In the genomic region with DNA sequence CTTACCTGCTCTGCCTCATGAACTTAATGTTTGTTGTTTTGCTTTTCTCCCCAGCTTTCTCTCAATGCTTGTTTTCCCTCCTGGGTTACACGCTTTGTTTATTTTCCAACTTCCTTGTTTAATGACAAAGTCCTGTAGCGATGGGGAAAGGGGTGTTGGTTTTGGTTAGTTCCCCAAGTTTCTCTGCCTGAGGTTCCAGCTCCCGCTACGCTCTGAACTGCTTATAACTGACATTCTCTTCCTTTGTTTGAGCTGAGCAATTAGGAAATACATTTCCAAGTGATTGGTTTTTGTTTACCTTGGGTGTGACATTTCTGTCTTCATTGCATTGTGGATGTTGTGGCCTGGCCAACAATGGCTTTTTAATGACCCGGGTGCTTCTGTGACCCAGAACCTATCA, we compare ENCODE assay signal across 24 mouse cellular contexts. TPM values are rescaled to one million over a fixed set of nuclear protein-coding genes. Genes with fewer than 3 reads are reported as not detected.
DNase-seq lines count a peak whose midpoint lies in the region; ATAC-seq and TF ChIP-seq lines count a peak whose summit lies in the region.
"Had no signal": no experiment of that assay in that cellular context is flagged by ENCODE, and none has a peak within 500 bp of the region (broad histone marks: within the 10 kb centered on the region; RNA-seq: fewer than 3 reads in every experiment).

No protein-coding gene starts in this region.

- WGBS in lung, postnatal 0 days = 33% methylated on average over 5 of the region's 5 CpGs
- WGBS in lung, adult 2 months = 23% methylated on average over 5 of the region's 5 CpGs

- H3K27me3 ChIP-seq in lung, postnatal 0 days (replicated peaks; ENCODE audit: insufficient read depth, low read length) = no peaks in the 10 kb centered on the region

- no peak overlapping the region for H3K9ac ChIP-seq in lung, postnatal 0 days (replicated peaks; ENCODE audit: low read depth)
- H3K9ac ChIP-seq: forebrain, embryonic 13.5 days; forebrain, postnatal 0 days; heart, embryonic 13.5 days; hindbrain, embryonic 12.5 days had no signal

- H3K4me3 ChIP-seq in lung, postnatal 0 days (ENCODE audit: low read depth, low read length) = no peak overlapping the region
- no peak overlapping the region for H3K4me3 ChIP-seq in lung, adult 2 months (replicated peaks; ENCODE audit: extremely low read depth, low read depth, low read length)
- H3K4me3 ChIP-seq: embryonic facial prominence, embryonic 10.5 days; forebrain, embryonic 13.5 days; gastrocnemius, adult 2 months; heart, embryonic 13.5 days; hindbrain, embryonic 12.5 days had no signal

- TF ChIP-seq POLR2A in lung, adult 2 months (IDR thresholded peaks at IDR 0.05; ENCODE audit: borderline replicate concordance, extremely low read depth, low read depth, low read length) = no peak

- ATAC-seq in lung, postnatal 0 days = no peak
- peak; percentile 49 for ATAC-seq in granulocyte monocyte progenitor cell, adult 5-6 weeks (replicated peaks; ENCODE audit: poor library complexity, severe bottlenecking)
- ATAC-seq: forebrain, embryonic 13.5 days; forebrain, postnatal 0 days had no signal

- no peaks in the 10 kb centered on the region for H3K9me3 ChIP-seq in lung, postnatal 0 days (ENCODE audit: low read length)
- H3K9me3 ChIP-seq: embryonic facial prominence, embryonic 10.5 days; forebrain, embryonic 13.5 days; heart, embryonic 13.5 days; hindbrain, embryonic 12.5 days had no signal

- DNase-seq in lung, postnatal 0 days (ENCODE audit: low spot score) = peak; percentile 46
- no peak for DNase-seq in lung, adult 2 months
- peak; percentile 51 for DNase-seq in Muller cell, postnatal 12 days (ENCODE audit: inconsistent ontology term)
- peak; percentile 35 for DNase-seq in retina, embryonic 14.5 days (ENCODE audit: low spot score)
- no peak for DNase-seq in layer of hippocampus, adult 9-10 months (ENCODE audit: low spot score)
- DNase-seq in right cerebral cortex, postnatal 4 days = no peak
- DNase-seq: adrenal gland, adult 2 months; adrenal gland, postnatal 25 days; cerebellum, adult 18-20 months; cerebellum, adult 9-11 months; cerebellum, postnatal 36 days; forebrain, postnatal 0 days; gastrocnemius, adult 2 months; gastrocnemius, postnatal 25 days; heart, adult 11 months; heart, postnatal 36 days had no signal

- TF ChIP-seq EP300 in lung, postnatal 0 days (IDR thresholded peaks at IDR 0.05) = no peak

- H3K4me2 ChIP-seq in lung, postnatal 0 days (replicated peaks; ENCODE audit: low read depth, low read length) = no peak overlapping the region
- H3K4me2 ChIP-seq: forebrain, embryonic 13.5 days; heart, embryonic 13.5 days; hindbrain, embryonic 12.5 days had no signal

- no peak for TF ChIP-seq CTCF in lung, postnatal 0 days (IDR thresholded peaks at IDR 0.05)
- no peak for TF ChIP-seq CTCF in lung, adult 2 months (IDR thresholded peaks at IDR 0.05; ENCODE audit: insufficient read depth, low read length)

- no peaks in the 10 kb centered on the region for H3K36me3 ChIP-seq in lung, postnatal 0 days (ENCODE audit: insufficient read depth, low read length)
- H3K36me3 ChIP-seq: embryonic facial prominence, embryonic 10.5 days; heart, embryonic 13.5 days; hindbrain, embryonic 12.5 days had no signal

- H3K4me1 ChIP-seq in lung, postnatal 0 days (ENCODE audit: insufficient read depth, low read depth, low read length) = peaks cover 4% of the 10 kb centered on the region; the same call in 1 of the 2 replicates
- peaks cover 4% of the 10 kb centered on the region; the same call in 1 of the 2 replicates for H3K4me1 ChIP-seq in lung, adult 2 months (ENCODE audit: control insufficient read depth, insufficient read depth, low read length)

- H3K27ac ChIP-seq in lung, postnatal 0 days (ENCODE audit: low read length) = no peak overlapping the region
- H3K27ac ChIP-seq: embryonic facial prominence, embryonic 10.5 days; forebrain, embryonic 13.5 days; gastrocnemius, adult 2 months; heart, embryonic 13.5 days; hindbrain, embryonic 12.5 days had no signal

RNA-seq across cellular contexts. Expression of a gene that starts 12.9 kb away (rescaled TPM):
- 0.35 TPM in 2 replicates for polyA plus RNA-seq in lung, postnatal 0 days (2015; fragmentation: Nextera tagmentation; extraction: Ambion mirVana)
- polyA plus RNA-seq in lung, adult 2 months (2012; rRNA removed) = 0.29 TPM in 1 of 2 replicates, not detected in the other
- total RNA-seq in granulocyte monocyte progenitor cell, adult 5-6 weeks (2014; fragmentation: Nextera tagmentation) = not detected in 2 replicates
- total RNA-seq in granulocyte monocyte progenitor cell, adult 5-6 weeks (2017) = not detected in 2 replicates
- total RNA-seq: adrenal gland, adult 2 months; adrenal gland, postnatal 25 days; CH12.LX; forebrain, postnatal 0 days; gastrocnemius, adult 2 months; gastrocnemius, postnatal 25 days; heart, postnatal 36 days had no signal
- polyA plus RNA-seq: adrenal gland, adult 2 months; embryonic facial prominence, embryonic 10.5 days; embryonic facial prominence, embryonic 14.5 days; forebrain, embryonic 13.5 days; heart, embryonic 13.5 days; heart, postnatal 0 days; hindbrain, embryonic 12.5 days had no signal

RNA-seq across cellular contexts. Expression of a gene that starts 46.1 kb away (rescaled TPM):
- 1.5 and 1.8 TPM in 2 replicates for polyA plus RNA-seq in lung, postnatal 0 days (2015; fragmentation: Nextera tagmentation; extraction: Ambion mirVana)
- 1.5 and 1.8 TPM in 2 replicates for polyA plus RNA-seq in lung, adult 2 months (2012; rRNA removed)
- 60.2 and 71.5 TPM in 2 replicates for total RNA-seq in granulocyte monocyte progenitor cell, adult 5-6 weeks (2014; fragmentation: Nextera tagmentation)
- total RNA-seq in granulocyte monocyte progenitor cell, adult 5-6 weeks (2017) = 40.6 and 42.4 TPM in 2 replicates
- total RNA-seq: gastrocnemius, adult 2 months had no signal

Comparison
In these comparisons a context has a peak if more than half of its experiments do, and no peak if none do; other contexts are left out.
1. DNase-seq: peak in lung, postnatal 0 days (single experiment), Muller cell, postnatal 12 days (single experiment) and retina, embryonic 14.5 days (single experiment); none in lung, adult 2 months (single experiment), layer of hippocampus, adult 9-10 months (single experiment) and right cerebral cortex, postnatal 4 days (single experiment).